Mouse (Mus musculus) embryonic facial prominence, embryonic 14.5 days (tissue): ENCODE results near the gene Pkd1l2. TPM values are rescaled to one million over a fixed set of nuclear protein-coding genes. Genes with fewer than 3 reads are reported as not detected.

Experiments used
- ATAC-seq: fragments of 200-750 bp; cut with Nextera tagmentation; 2 replicates; pipeline ENCODE4 v1.8.0; 2017; ENCODE audit warnings: low read depth, moderate number of reproducible peaks, moderate TSS enrichment
- DNase-seq: peaks from one replicate; pipeline ENCODE4 v3.0.0-alpha.2; 2015; ENCODE audit warnings: low spot score
- H3K27ac ChIP-seq: fragments of 300-500 bp; sonication (generic); replicated peaks from 2 replicates; pipeline ENCODE4 v1.5.1; 2014; ENCODE audit warnings: low read depth, mild to moderate bottlenecking, low read length, moderate library complexity
- H3K27me3 ChIP-seq: fragments of 300-500 bp; sonication (generic); replicated peaks from 2 replicates; pipeline ENCODE4 v1.6.1; 2014; ENCODE audit warnings: low read length; ENCODE audit not compliant: control insufficient read depth, insufficient read depth
- H3K36me3 ChIP-seq: fragments of 300-500 bp; sonication (generic); 2 replicates; pipeline ENCODE4 v1.6.1; 2014; ENCODE audit warnings: low read length, mixed read lengths; ENCODE audit not compliant: control insufficient read depth, insufficient read depth
- H3K4me1 ChIP-seq: fragments of 300-500 bp; sonication (generic); 2 replicates; pipeline ENCODE4 v1.6.1; 2014; ENCODE audit warnings: antibody characterized with exemption, low read length; ENCODE audit not compliant: control insufficient read depth, insufficient read depth
- H3K4me2 ChIP-seq: fragments of 300-500 bp; sonication (generic); 2 replicates; pipeline ENCODE4 v1.6.1; 2014; ENCODE audit warnings: low read depth, mild to moderate bottlenecking, low read length, moderate library complexity, mixed read lengths
- H3K4me3 ChIP-seq: fragments of 300-500 bp; sonication (generic); 2 replicates; pipeline ENCODE4 v1.5.1; 2014; ENCODE audit warnings: low read depth, mild to moderate bottlenecking, low read length
- H3K9ac ChIP-seq: fragments of 300-500 bp; sonication (generic); 2 replicates; pipeline ENCODE4 v1.6.1; 2014; ENCODE audit warnings: low read depth, mild to moderate bottlenecking, low read length, moderate library complexity, mixed read lengths
- H3K9me3 ChIP-seq: fragments of 300-500 bp; sonication (generic); 2 replicates; pipeline ENCODE4 v1.6.1; 2016; ENCODE audit warnings: low read length; ENCODE audit not compliant: control insufficient read depth
- WGBS: fragments of 180-500 bp; shearing (Covaris S2); extraction: QIAGEN DNeasy Blood & Tissue Kit; methylation state at CpG from one replicate; pipeline ENCODE4 v1.1.7; 2014; 5-methylcytosine and 5-hydroxymethylcytosine counted together
- polyA plus RNA-seq: library from polyadenylated mRNA; unstranded; fragments of >200 nt; fragmentation: Nextera tagmentation; extraction: Ambion mirVana; gene quantifications from 2 replicates; pipeline ENCODE4 v1.2.1, GENCODE M21; 2014

The Pkd1l2 gene
- polyA plus RNA-seq = 0.03 and 0.13 TPM in 2 replicates

- Histone ChIP-seq H3K27me3 (no peaks in the 10 kb centered on the region), H3K9ac (no peak within 1 kb of the TSS), H3K36me3 (no peaks in the 10 kb centered on the region), H3K27ac (no peak within 1 kb of the TSS), H3K4me3 (no peak within 1 kb of the TSS), H3K9me3 (no peaks in the 10 kb centered on the region), H3K4me2 (no peak within 1 kb of the TSS), H3K4me1 (no peaks in the 10 kb centered on the region)
- ATAC-seq (no peak), DNase-seq (no peak)
- WGBS = 86% methylated on average over 8 of the region's 8 CpGs
Observed at GRCm38 (mm10) chr8:117082399-117082872, at the start of gene Pkd1l2. Gene Pkd1l2 (minus strand): TSS chr8:117082449.

- no peak overlapping the region for H3K27ac ChIP-seq
- H3K9me3 ChIP-seq = no peaks in the 10 kb centered on the region
- WGBS = 88% methylated on average over 8 of the region's 8 CpGs
- DNase-seq = no peak
- H3K4me2 ChIP-seq = no peak overlapping the region
- no peaks in the 10 kb centered on the region for H3K36me3 ChIP-seq
- ATAC-seq = no peak
- H3K9ac ChIP-seq = no peak overlapping the region
- no peaks in the 10 kb centered on the region for H3K27me3 ChIP-seq
- H3K4me3 ChIP-seq = no peak overlapping the region
- H3K4me1 ChIP-seq = no peaks in the 10 kb centered on the region
Observed at GRCm38 (mm10) chr8:117127063-117127462, 44.8 kb upstream of the Pkd1l2 start.

- Histone ChIP-seq H3K9ac (no peak overlapping the region), H3K4me1 (no peaks in the 10 kb centered on the region), H3K9me3 (no peaks in the 10 kb centered on the region), H3K27ac (no peak overlapping the region), H3K4me3 (no peak overlapping the region), H3K27me3 (no peaks in the 10 kb centered on the region), H3K4me2 (no peak overlapping the region), H3K36me3 (no peaks in the 10 kb centered on the region)
- WGBS = 97% methylated on average over 3 of the region's 3 CpGs
- DNase-seq (no peak), ATAC-seq (no peak)
Observed at GRCm38 (mm10) chr8:117126411-117126810, 44.2 kb upstream of the Pkd1l2 start.

- WGBS = 88% methylated on average over 3 of the region's 3 CpGs
- DNase-seq = no peak
Observed at GRCm38 (mm10) chr8:117125854-117126253, 43.6 kb upstream of the Pkd1l2 start.

GRCm38 (mm10) chr8:117123850-117124633 is 41.8 kb upstream of the Pkd1l2 start:
- Histone ChIP-seq H3K9ac (no peak overlapping the region), H3K4me3 (no peak overlapping the region), H3K27ac (no peak overlapping the region), H3K4me1 (no peaks in the 10 kb centered on the region), H3K27me3 (no peaks in the 10 kb centered on the region), H3K4me2 (no peak overlapping the region), H3K9me3 (no peaks in the 10 kb centered on the region), H3K36me3 (no peaks in the 10 kb centered on the region)
- DNase-seq = peak; percentile 76
- peak; percentile 72; the same call in 1 of the 2 replicates for ATAC-seq
- WGBS = 66% methylated on average over 13 of the region's 13 CpGs

More at GRCm38 (mm10) chr8:117125854-117126253, 43.6 kb upstream of the Pkd1l2 start:
- Histone ChIP-seq H3K9ac (no peak overlapping the region), H3K36me3 (no peaks in the 10 kb centered on the region), H3K27me3 (no peaks in the 10 kb centered on the region), H3K9me3 (no peaks in the 10 kb centered on the region), H3K4me2 (no peak overlapping the region), H3K4me3 (no peak overlapping the region), H3K4me1 (no peaks in the 10 kb centered on the region), H3K27ac (no peak overlapping the region)
- ATAC-seq = no peak

- H3K36me3 ChIP-seq = no peaks in the 10 kb centered on the region
- no peak overlapping the region for H3K4me2 ChIP-seq
- ATAC-seq = no peak
- no peaks in the 10 kb centered on the region for H3K9me3 ChIP-seq
- no peak overlapping the region for H3K27ac ChIP-seq
- H3K4me3 ChIP-seq = no peak overlapping the region
- H3K4me1 ChIP-seq = no peaks in the 10 kb centered on the region
- 70% methylated on average over 8 of the region's 8 CpGs for WGBS
- H3K9ac ChIP-seq = no peak overlapping the region
- no peak for DNase-seq
- H3K27me3 ChIP-seq = no peaks in the 10 kb centered on the region
Observed at GRCm38 (mm10) chr8:117121277-117121676, 39.0 kb upstream of the Pkd1l2 start.

- Histone ChIP-seq H3K9me3 (no peaks in the 10 kb centered on the region), H3K9ac (no peak overlapping the region), H3K27ac (no peak overlapping the region), H3K4me1 (peaks cover 3% of the 10 kb centered on the region; the same call in 1 of the 2 replicates), H3K27me3 (no peaks in the 10 kb centered on the region), H3K4me3 (no peak overlapping the region), H3K4me2 (no peak overlapping the region), H3K36me3 (no peaks in the 10 kb centered on the region)
- DNase-seq (no peak), ATAC-seq (no peak)
- WGBS = 87% methylated on average over 9 of the region's 9 CpGs
Observed at GRCm38 (mm10) chr8:117118409-117118808, 36.2 kb upstream of the Pkd1l2 start.

DNA sequence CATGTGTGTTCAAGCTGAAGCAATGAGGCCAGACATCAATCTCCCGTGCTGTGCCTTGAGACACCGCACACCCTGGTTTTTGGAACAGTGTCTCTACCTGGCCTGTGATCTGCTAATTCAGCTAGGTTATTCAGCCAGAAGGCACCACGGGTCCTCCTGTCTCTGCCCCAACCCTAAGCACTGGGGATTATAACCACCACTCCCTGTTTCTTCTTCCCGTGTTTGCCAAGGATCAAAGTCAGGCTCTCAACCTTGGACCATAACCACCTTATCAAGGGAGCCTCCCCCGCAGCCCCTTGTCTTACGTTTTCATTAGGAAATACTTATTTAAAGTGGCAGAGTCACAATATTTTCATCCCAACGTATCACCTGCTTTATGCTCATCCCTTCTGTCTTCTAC is 34.3 kb upstream of the Pkd1l2 start:
- 74% methylated on average over 7 of the region's 7 CpGs for WGBS

More for the DNA sequence above, 34.3 kb upstream of the Pkd1l2 start:
- H3K4me1 ChIP-seq = peaks cover 3% of the 10 kb centered on the region; the same call in 1 of the 2 replicates
- H3K27ac ChIP-seq = no peak overlapping the region
- no peak overlapping the region for H3K4me3 ChIP-seq
- no peaks in the 10 kb centered on the region for H3K36me3 ChIP-seq
- ATAC-seq = 0 out of 2 replicates have a peak, but pooled peaks have one; percentile 8
- no peak overlapping the region for H3K9ac ChIP-seq
- DNase-seq = no peak
- no peaks in the 10 kb centered on the region for H3K27me3 ChIP-seq
- H3K9me3 ChIP-seq = no peaks in the 10 kb centered on the region
- H3K4me2 ChIP-seq = no peak overlapping the region
